Mouse (Mus musculus) cortical plate, adult 2 months (tissue): ENCODE measurements at regions not wholly inside any gene's neighbourhood (a gene's known extent, or its start where the extent isn't known, plus 50 kb on each side); places are given as distances from the start of the nearest gene placed in this dataset.

Source experiments
- CTCF ChIP-seq: fragments of 200-500 bp; IDR thresholded peaks from 2 replicates; pipeline ENCODE4 v1.5.1; 2011; ENCODE audit warnings: mild to moderate bottlenecking, control low read depth, low read length; ENCODE audit not compliant: insufficient read depth; ENCODE audit errors: extremely low read depth
- POLR2A ChIP-seq: fragments of 200-500 bp; IDR thresholded peaks from 2 replicates; pipeline ENCODE4 v1.6.1; 2011; ENCODE audit warnings: mild to moderate bottlenecking, low read length, control low read depth; ENCODE audit not compliant: insufficient read depth; ENCODE audit errors: extremely low read depth

- no peak for TF ChIP-seq POLR2A
- TF ChIP-seq CTCF: no peak
These were observed 353.0 kb upstream of the Arid1b start for GRCm38 (mm10) chr17:4641166-4641565.
